Mouse (Mus musculus) embryonic fibroblast, embryonic 13.5 days (primary cell): ENCODE data around the gene Gm26602.

ENCODE experiments used
- CTCF ChIP-seq: IDR thresholded peaks from 2 replicates; pipeline ENCODE4 v1.5.1; 2011; ENCODE audit warnings: mild to moderate bottlenecking, control low read depth, low read length, moderate library complexity, borderline replicate concordance; ENCODE audit not compliant: insufficient read depth
- POLR2A ChIP-seq: IDR thresholded peaks from 2 replicates; pipeline ENCODE4 v1.6.1; 2011; ENCODE audit warnings: low read depth, mild to moderate bottlenecking, control low read depth, low read length, moderate library complexity

- TF ChIP-seq POLR2A (no peak), CTCF (no peak)
Measured at GRCm38 (mm10) chr10:79864351-79865188, 46.1 kb upstream of the Gm26602 start.
